Mouse (Mus musculus) spleen, adult 2 months (tissue): ENCODE data around the gene Tbcd.

ENCODE experiments used
- CTCF ChIP-seq: fragments of 200-500 bp; IDR thresholded peaks from 2 replicates; pipeline ENCODE4 v1.5.1; 2011; ENCODE audit warnings: mild to moderate bottlenecking, inconsistent platforms; ENCODE audit not compliant: insufficient read depth, insufficient read length, insufficient replicate concordance; ENCODE audit errors: extremely low read depth
- POLR2A ChIP-seq: fragments of 200-500 bp; IDR thresholded peaks from 2 replicates; pipeline ENCODE4 v1.6.1; 2011; ENCODE audit warnings: low read depth, low read length, inconsistent platforms

DNA sequence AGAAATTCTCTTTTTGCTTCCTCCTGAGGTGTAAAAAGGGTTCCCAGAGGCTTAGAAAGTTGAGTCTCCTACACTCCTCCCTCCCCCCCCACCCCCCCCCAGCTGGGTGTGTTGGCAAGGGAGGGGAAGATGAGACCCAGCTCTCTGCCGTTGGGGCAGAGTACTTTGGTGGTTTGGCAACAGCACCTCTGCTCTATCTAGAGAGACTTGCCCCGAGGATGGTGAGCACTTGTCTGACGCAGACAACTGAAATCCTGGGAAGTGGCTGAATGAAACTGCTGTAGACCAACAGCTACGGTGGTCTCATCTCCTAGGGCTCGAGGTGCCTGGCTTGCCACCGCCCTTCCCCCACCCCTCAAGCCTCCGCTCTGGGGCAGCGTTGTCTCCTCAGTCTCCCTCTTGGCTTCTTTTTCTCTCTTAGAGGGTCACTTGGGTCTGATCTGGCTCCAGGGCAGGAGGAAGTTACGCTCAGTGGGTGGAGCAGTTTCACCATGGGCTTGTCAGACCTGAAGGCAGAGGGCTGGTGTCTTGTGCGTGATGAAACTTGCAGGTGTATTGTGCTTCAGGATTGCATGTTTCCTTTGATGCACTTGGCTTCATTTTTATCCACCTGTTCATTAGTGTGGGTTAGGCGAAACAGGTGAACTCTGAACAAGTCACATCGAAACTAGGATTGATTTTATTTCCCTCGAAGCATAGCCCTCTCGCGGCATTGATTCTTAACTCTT, 27.9 kb downstream of the Tbcd start:
- TF ChIP-seq CTCF (no peak), POLR2A (no peak)
